Mouse (Mus musculus) forebrain, embryonic 14.5 days (tissue): ENCODE data around the gene Iqch. TPM values are rescaled to one million over a fixed set of nuclear protein-coding genes. Genes with fewer than 3 reads are reported as not detected.
A peak's percentile ranks its signal among the peaks of the same experiment; 100 is the strongest.

Experiments
- ATAC-seq: fragments of 200-750 bp; cut with Nextera tagmentation; 2 replicates; pipeline ENCODE4 v1.8.0; 2017; ENCODE audit warnings: mild to moderate bottlenecking, moderate library complexity
- DNase-seq: peaks from one replicate; pipeline ENCODE4 v3.0.0-alpha.2; 2015; ENCODE audit warnings: low spot score
- H3K27ac ChIP-seq: fragments of 300-500 bp; sonication (generic); 2 replicates; pipeline ENCODE4 v1.5.1; 2014; ENCODE audit warnings: low read depth, mild to moderate bottlenecking, control low read depth, low read length, moderate library complexity
- H3K27me3 ChIP-seq: fragments of 300-500 bp; sonication (generic); replicated peaks from 2 replicates; pipeline ENCODE4 v1.6.1; 2014; ENCODE audit warnings: low read length, control low read depth, mixed read lengths; ENCODE audit not compliant: control insufficient read depth, insufficient read depth
- H3K36me3 ChIP-seq: fragments of 300-500 bp; sonication (generic); 2 replicates; pipeline ENCODE4 v1.6.1; 2014; ENCODE audit warnings: low read length, control low read depth; ENCODE audit not compliant: control insufficient read depth, insufficient read depth
- H3K4me1 ChIP-seq: fragments of 300-500 bp; sonication (generic); 2 replicates; pipeline ENCODE4 v1.6.1; 2014; ENCODE audit warnings: antibody characterized with exemption, low read length, control low read depth; ENCODE audit not compliant: control insufficient read depth, insufficient read depth
- H3K4me2 ChIP-seq: fragments of 300-500 bp; sonication (generic); 2 replicates; pipeline ENCODE4 v1.6.1; 2014; ENCODE audit warnings: mild to moderate bottlenecking, control low read depth, low read length
- H3K4me3 ChIP-seq: fragments of 300-500 bp; sonication (generic); 2 replicates; pipeline ENCODE4 v1.5.1; 2014; ENCODE audit warnings: low read depth, low read length, control low read depth
- H3K9ac ChIP-seq: fragments of 300-500 bp; sonication (generic); 2 replicates; pipeline ENCODE4 v1.6.1; 2014; ENCODE audit warnings: mild to moderate bottlenecking, low read length, control low read depth, moderate library complexity
- H3K9me3 ChIP-seq: fragments of 300-500 bp; sonication (generic); replicated peaks from 2 replicates; pipeline ENCODE4 v1.6.1; 2016; ENCODE audit warnings: low read length, control low read depth, mixed read lengths; ENCODE audit not compliant: control insufficient read depth
- WGBS: fragments of 180-500 bp; shearing (Covaris S2); extraction: QIAGEN DNeasy Blood & Tissue Kit; methylation state at CpG from one replicate; pipeline ENCODE4 v1.1.7; 2014; 5-methylcytosine and 5-hydroxymethylcytosine counted together
- polyA plus RNA-seq: library from polyadenylated mRNA; unstranded; fragments of >200 nt; fragmentation: Nextera tagmentation; extraction: Ambion mirVana; gene quantifications from 2 replicates; pipeline ENCODE4 v1.2.1, GENCODE M21; 2014

Gene Iqch
- polyA plus RNA-seq, 1 experiment from 2014 or later, result 0.06 TPM

DNA sequence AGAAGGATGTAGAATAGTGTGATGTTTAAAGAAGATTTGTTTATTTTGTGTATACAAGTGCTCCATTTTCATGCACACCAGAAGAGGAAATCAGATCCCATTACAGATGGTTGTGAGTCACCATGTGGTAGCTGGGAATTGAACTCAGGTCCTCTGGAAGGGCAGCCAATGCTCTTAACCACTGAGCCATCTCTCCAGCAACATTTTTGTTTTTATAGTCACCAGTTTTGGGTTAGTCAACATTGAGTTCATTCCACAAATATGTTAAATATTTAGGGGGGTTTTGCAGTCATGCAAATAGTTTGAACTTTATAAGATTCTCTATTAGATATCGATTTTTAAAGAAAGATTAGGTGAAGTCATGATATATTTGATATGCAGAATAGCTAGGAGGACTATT, 202.1 kb downstream of the Iqch start:
- WGBS, result 92% methylated on average over 1 of the region's 1 CpGs
- H3K9me3 ChIP-seq, result no peaks in the 10 kb centered on the region
- no peak overlapping the region for H3K9ac ChIP-seq
- peaks cover 7% of the 10 kb centered on the region; the same call in 1 of the 2 replicates for H3K4me1 ChIP-seq
- H3K4me3 ChIP-seq, result no peak overlapping the region
- H3K4me2 ChIP-seq, result no peak overlapping the region
- ATAC-seq, result no peak
- H3K27me3 ChIP-seq, result no peaks in the 10 kb centered on the region
- no peak overlapping the region for H3K27ac ChIP-seq
- no peaks in the 10 kb centered on the region for H3K36me3 ChIP-seq
- DNase-seq, result no peak

DNA sequence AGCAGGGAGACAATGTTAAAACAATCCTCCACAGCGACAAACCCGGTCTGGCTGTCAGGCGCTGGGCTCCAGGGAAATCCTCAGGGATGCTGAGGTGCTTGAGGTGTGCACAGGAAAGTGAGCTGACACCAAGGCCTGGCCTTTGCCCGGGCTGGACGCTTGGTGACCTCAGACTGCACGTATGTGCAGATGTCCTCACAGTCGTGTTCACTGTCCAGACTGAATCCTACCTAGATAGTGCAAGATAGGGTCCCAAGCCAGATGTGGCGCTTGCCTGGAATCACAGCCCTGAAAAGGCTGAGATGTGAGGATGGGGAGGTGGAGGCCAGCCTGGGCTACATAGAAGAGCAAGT, 202.9 kb downstream of the Iqch start:
- Histone ChIP-seq H3K4me1 (peaks cover 7% of the 10 kb centered on the region; the same call in 1 of the 2 replicates), H3K9ac (peak overlapping the region; percentile 93), H3K36me3 (no peaks in the 10 kb centered on the region), H3K27ac (0 out of 2 replicates have a peak overlapping the region, but pooled peaks have one; percentile 60), H3K4me3 (peak overlapping the region; percentile 92), H3K9me3 (no peaks in the 10 kb centered on the region), H3K4me2 (peak overlapping the region; percentile 93), H3K27me3 (no peaks in the 10 kb centered on the region)
- DNase-seq (no peak), ATAC-seq (no peak; the same call in 1 of the 2 replicates)
- WGBS, result 3% methylated on average over 8 of the region's 8 CpGs

DNA sequence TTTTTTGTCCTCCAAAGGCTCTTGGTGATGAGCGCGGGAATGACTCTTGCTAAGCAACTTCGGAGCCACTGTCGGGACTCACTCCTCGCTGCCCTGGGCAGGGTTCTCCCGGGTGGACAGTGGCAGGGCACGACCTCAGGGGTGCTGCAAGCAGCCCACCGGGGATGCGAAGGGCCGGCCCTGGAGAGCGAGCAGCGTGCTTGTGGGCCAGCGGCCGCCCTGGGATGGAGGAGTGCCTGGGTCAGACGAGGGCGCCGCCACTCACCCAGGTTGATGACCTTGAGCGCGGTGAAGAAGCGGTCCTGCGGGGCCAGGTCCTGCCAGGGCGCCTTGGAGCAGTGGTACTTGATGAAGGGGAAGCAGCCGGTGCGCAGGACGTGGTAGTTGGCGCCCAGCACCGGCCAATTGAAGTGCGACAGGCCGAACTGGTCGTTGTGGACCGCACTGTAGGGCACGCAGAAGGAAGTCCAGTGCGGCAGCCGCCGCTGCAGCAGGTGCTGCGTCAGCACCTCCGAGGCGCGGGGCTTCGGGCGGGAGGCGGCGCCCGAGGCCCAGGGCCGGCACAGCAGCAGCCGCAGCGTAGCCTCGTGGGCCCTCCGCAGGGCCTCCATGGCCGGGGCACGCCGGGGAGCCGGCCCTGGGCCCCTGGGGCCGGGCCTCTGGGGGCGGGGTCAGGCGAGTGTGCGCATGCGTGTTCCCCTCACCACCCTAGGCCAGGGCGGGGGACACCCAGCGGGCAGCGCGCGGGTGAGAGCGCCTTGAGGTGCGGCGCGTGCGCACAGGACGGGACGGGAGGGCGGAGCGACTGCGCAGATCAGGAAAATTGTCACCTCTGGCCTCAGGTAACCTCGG, 203.5 kb downstream of the Iqch start, which contains the start of gene 2300009A05Rik:
Gene 2300009A05Rik, minus strand, starts transcription at position 636 of the 852 bp plus-strand sequence.
- no peaks in the 10 kb centered on the region for H3K9me3 ChIP-seq
- peak within 1 kb of the TSS; percentile 93 for H3K9ac ChIP-seq
- no peaks in the 10 kb centered on the region for H3K36me3 ChIP-seq
- WGBS, result under 1% methylated on average over 73 of the region's 74 CpGs
- no peaks in the 10 kb centered on the region for H3K27me3 ChIP-seq
- DNase-seq, result peak; percentile 92
- H3K4me1 ChIP-seq, result peaks cover 7% of the 10 kb centered on the region; the same call in 1 of the 2 replicates
- H3K4me2 ChIP-seq, result peak within 1 kb of the TSS; percentile 93
- H3K27ac ChIP-seq, result peak within 1 kb of the TSS; percentile 60; the same call in 1 of the 2 replicates
- H3K4me3 ChIP-seq, result peak within 1 kb of the TSS; percentile 92
- peak; percentile 96 for ATAC-seq

DNA sequence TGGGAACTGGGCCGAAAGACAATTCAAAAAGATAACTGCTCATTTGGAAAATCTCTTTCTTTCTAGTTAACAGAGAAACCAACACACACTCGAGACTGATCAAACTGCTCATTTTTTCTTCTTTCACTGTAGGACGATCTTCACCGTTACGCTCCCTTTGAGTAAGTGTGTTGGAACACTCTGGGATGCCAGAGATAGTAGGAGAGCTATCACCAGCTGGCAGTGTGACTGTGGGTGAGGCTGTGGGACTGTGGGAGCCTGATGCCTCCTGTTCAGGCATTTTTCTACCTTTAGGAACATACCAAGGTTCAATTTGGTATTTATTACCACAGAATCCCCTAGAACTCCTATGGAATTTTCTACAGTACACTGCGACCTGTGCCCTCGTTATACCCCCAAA, 206.7 kb downstream of the Iqch start:
- Histone ChIP-seq H3K27ac (no peak overlapping the region), H3K4me3 (no peak overlapping the region), H3K36me3 (no peaks in the 10 kb centered on the region), H3K9ac (no peak overlapping the region), H3K9me3 (no peaks in the 10 kb centered on the region), H3K4me1 (peaks cover 7% of the 10 kb centered on the region; the same call in 1 of the 2 replicates), H3K4me2 (no peak overlapping the region), H3K27me3 (no peaks in the 10 kb centered on the region)
- DNase-seq (no peak), ATAC-seq (no peak)
- WGBS, result 80% methylated on average over 7 of the region's 7 CpGs

DNA sequence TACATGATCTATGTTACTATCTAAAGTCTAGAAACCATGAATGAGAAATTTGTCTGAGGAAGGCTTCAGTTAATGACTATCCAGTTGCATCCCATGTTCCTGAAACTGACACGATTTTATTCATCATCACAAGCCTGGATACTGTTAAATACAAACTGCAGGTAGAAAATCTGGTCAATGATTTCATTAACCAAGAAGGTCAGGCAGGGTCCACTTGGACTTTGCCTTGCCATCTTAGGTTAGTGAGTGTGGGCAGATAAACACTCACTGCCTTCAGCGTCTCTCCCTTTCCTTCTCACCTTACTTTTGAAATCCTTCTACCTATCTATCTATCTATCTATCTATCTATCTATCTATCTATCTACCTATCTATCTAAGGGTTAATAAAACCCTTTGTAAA, 211.0 kb downstream of the Iqch start:
- Histone ChIP-seq H3K4me3 (no peak overlapping the region), H3K36me3 (no peaks in the 10 kb centered on the region), H3K4me1 (no peaks in the 10 kb centered on the region), H3K27ac (no peak overlapping the region), H3K9ac (no peak overlapping the region), H3K4me2 (no peak overlapping the region), H3K27me3 (no peaks in the 10 kb centered on the region), H3K9me3 (no peaks in the 10 kb centered on the region)
- DNase-seq (no peak), ATAC-seq (no peak)
- whole genome bisulfite sequencing, result 80% methylated on average over 2 of the region's 2 CpGs

DNA sequence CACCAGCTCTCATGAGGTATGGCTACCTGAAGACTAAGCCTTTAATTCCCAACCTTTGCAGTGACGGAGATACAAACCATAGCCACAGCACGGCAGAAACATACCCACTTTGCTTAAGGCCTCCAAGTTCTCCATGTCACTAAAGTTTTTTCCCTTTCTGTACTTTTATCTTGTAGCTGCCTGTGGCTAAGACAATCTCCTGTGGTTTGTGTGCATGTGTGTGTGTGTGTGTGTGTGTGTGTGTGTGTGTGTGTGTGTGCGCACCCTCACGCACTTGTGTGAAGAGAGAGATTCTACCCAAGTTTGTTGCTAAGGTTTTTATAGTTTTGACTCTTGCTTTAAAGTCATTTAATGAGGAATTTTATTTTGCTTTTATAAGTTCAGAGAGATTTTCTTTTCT, 219.5 kb downstream of the Iqch start:
- Histone ChIP-seq H3K27ac (no peak overlapping the region), H3K27me3 (no peaks in the 10 kb centered on the region), H3K4me1 (peaks cover 6% of the 10 kb centered on the region; the same call in 1 of the 2 replicates), H3K9me3 (no peaks in the 10 kb centered on the region), H3K4me3 (no peak overlapping the region), H3K36me3 (no peaks in the 10 kb centered on the region), H3K9ac (no peak overlapping the region), H3K4me2 (no peak overlapping the region)
- 93% methylated on average over 4 of the region's 4 CpGs for WGBS
- no peak for ATAC-seq
- no peak for DNase-seq

DNA sequence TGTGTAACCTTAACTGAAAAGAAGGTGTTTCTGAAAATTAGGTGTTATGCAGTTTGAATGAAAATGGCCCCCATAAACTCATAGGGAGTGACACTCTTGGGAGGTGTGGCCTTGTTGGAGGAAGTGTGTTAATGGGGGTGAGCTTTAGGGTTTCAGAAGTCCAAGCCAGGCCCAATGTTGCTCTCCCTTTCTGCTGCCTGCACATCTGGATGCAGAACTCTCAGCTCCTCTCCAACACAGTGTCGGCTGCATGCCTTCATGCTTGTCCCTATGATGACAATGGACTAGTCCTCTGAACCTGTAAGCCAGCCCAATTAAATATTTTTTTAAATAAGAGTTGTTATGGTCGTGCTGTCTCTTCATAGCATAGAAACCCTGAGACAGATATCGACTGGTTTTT, 222.0 kb downstream of the Iqch start:
- DNase-seq (no peak), ATAC-seq (no peak)
- Histone ChIP-seq H3K27ac (no peak overlapping the region), H3K36me3 (no peaks in the 10 kb centered on the region), H3K4me3 (no peak overlapping the region), H3K9me3 (no peaks in the 10 kb centered on the region), H3K9ac (no peak overlapping the region), H3K4me2 (no peak overlapping the region), H3K27me3 (no peaks in the 10 kb centered on the region), H3K4me1 (peaks cover 23% of the 10 kb centered on the region)
- 85% methylated on average over 3 of the region's 3 CpGs for WGBS

DNA sequence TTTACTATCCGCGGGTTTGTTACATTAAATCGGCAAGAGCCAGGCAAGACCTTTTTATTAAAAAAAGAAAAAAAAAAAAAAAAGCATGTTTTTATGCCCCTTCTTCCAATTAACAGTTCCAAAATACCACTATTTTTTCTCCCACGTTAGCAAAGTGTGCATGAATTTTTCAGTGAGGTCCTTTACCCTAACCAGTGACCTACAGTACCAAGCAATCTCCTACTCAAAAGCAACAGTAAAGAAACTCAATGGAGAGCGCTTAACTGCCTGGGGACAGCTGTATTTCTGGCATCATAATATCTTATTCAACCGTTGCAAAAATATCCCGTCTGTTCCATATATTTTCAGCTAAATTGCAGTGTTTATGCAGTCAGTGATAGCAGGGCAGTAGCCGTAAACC, 224.1 kb downstream of the Iqch start:
- Histone ChIP-seq H3K27ac (peak overlapping the region; percentile 74; the same call in 1 of the 2 replicates), H3K4me1 (peaks cover 23% of the 10 kb centered on the region), H3K9ac (peak overlapping the region; percentile 88), H3K36me3 (no peaks in the 10 kb centered on the region), H3K4me3 (peak overlapping the region; percentile 76), H3K9me3 (no peaks in the 10 kb centered on the region), H3K27me3 (no peaks in the 10 kb centered on the region), H3K4me2 (peak overlapping the region; percentile 75)
- WGBS, result 20% methylated on average over 8 of the region's 8 CpGs
- ATAC-seq, result peak; percentile 27
- DNase-seq, result peak; percentile 22
